ENCODE assay signal across 27 mouse cellular contexts in the genomic region with DNA sequence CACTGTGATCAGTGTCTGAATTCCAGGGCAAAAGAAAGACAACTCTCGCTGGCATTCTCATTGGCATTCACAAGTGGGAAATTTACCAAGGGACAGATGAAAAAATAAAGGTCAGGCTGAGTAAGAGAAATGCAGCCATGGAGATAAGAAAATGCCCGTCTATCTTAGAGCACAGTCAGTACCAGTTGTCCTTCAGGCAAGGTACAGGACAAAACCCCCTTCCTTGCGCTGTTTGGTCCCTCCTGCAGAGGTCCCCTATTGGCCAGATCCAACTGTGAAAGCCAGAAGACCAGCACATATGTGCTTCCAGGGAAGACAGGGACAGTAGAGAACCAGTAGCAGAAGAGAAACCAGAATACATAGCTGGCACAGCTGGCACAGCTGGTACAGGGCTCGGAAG.
DNase-seq lines count a peak whose midpoint lies in the region; ATAC-seq and TF ChIP-seq lines count a peak whose summit lies in the region.
"Had no signal": no experiment of that assay in that cellular context is flagged by ENCODE, and none has a peak within 500 bp of the region (broad histone marks: within the 10 kb centered on the region; RNA-seq: fewer than 3 reads in every experiment).

No protein-coding gene starts in this region.

- H3K4me2 ChIP-seq in kidney, embryonic 15.5 days = no peak overlapping the region
- H3K4me2 ChIP-seq: forebrain, embryonic 13.5 days; heart, embryonic 12.5 days; heart, embryonic 15.5 days; hindbrain, embryonic 13.5 days; intestine, embryonic 15.5 days had no signal

- no peaks in the 10 kb centered on the region for H3K27me3 ChIP-seq in kidney, adult 2 months (replicated peaks; ENCODE audit: control insufficient read depth, insufficient read depth, low read length)
- H3K27me3 ChIP-seq in kidney, embryonic 15.5 days = no peaks in the 10 kb centered on the region
- H3K27me3 ChIP-seq: CH12.LX; forebrain, embryonic 13.5 days; heart, embryonic 12.5 days; heart, embryonic 15.5 days; hindbrain, embryonic 13.5 days; intestine, embryonic 15.5 days; Patski had no signal

- H3K36me3 ChIP-seq in kidney, adult 2 months (ENCODE audit: control insufficient read depth, insufficient read depth, low read length) = no peaks in the 10 kb centered on the region
- no peaks in the 10 kb centered on the region for H3K36me3 ChIP-seq in kidney, embryonic 15.5 days
- H3K36me3 ChIP-seq: forebrain, embryonic 10.5 days; G1E; heart, embryonic 12.5 days; heart, embryonic 15.5 days; hindbrain, embryonic 10.5 days; hindbrain, embryonic 13.5 days; intestine, embryonic 15.5 days had no signal

- ATAC-seq in kidney, embryonic 15.5 days (replicated peaks; ENCODE audit: low FRiP score) = no peak
- ATAC-seq: forebrain, embryonic 13.5 days; forebrain, embryonic 16.5 days; hindbrain, embryonic 16.5 days; intestine, embryonic 15.5 days; Patski had no signal

- peak; percentile 80 to 82 for DNase-seq in adrenal gland, adult (ENCODE audit: inconsistent age in 2 of 2, low spot score in 1 of 2)
- DNase-seq in adrenal gland, postnatal 25 days = no peak
- DNase-seq in kidney, adult 2 months = no peak
- DNase-seq in adrenal gland, postnatal 14 days = peak; percentile 56
- no peak for DNase-seq in retina, embryonic 14.5 days (ENCODE audit: low spot score)
- DNase-seq in kidney, adult 8-10 months = no peak
- DNase-seq: B cell, adult 2 months; cerebellum, adult 18-20 months; cerebellum, adult 9-10 months; cerebellum, postnatal 14 days; gastrocnemius, postnatal 10 days; gastrocnemius, postnatal 36 days; heart, postnatal 10 days; heart, postnatal 36 days had no signal

- TF ChIP-seq CTCF in kidney, adult 2 months (conservative IDR thresholded peaks at IDR 0.05; ENCODE audit: insufficient read depth, insufficient read length, low read depth, low read length) = no peak

- no peak overlapping the region for H3K9ac ChIP-seq in kidney, embryonic 15.5 days
- H3K9ac ChIP-seq: forebrain, embryonic 13.5 days; heart, embryonic 12.5 days; heart, embryonic 15.5 days; hindbrain, embryonic 13.5 days; intestine, embryonic 15.5 days had no signal

- TF ChIP-seq POLR2A in kidney, adult 2 months (IDR thresholded peaks at IDR 0.05; ENCODE audit: low read depth, low read length) = no peak

- no peak overlapping the region for H3K4me3 ChIP-seq in kidney, adult 2 months (ENCODE audit: insufficient read depth, low read depth, low read length)
- no peak overlapping the region for H3K4me3 ChIP-seq in kidney, embryonic 15.5 days (replicated peaks)
- H3K4me3 ChIP-seq: forebrain, embryonic 10.5 days; forebrain, embryonic 13.5 days; heart, embryonic 12.5 days; heart, embryonic 15.5 days; hindbrain, embryonic 10.5 days; hindbrain, embryonic 13.5 days; intestine, embryonic 15.5 days had no signal

- H3K4me1 ChIP-seq in kidney, adult 2 months (ENCODE audit: control insufficient read depth, insufficient read depth, low read length) = peaks cover 14% of the 10 kb centered on the region; the same call in 1 of the 2 replicates
- no peaks in the 10 kb centered on the region for H3K4me1 ChIP-seq in kidney, embryonic 15.5 days
- H3K4me1 ChIP-seq: forebrain, embryonic 10.5 days; forebrain, embryonic 13.5 days; heart, embryonic 12.5 days; heart, embryonic 15.5 days; hindbrain, embryonic 10.5 days; hindbrain, embryonic 13.5 days; intestine, embryonic 15.5 days had no signal

- WGBS in kidney, adult 2 months = 67% methylated on average over 4 of the region's 4 CpGs
- WGBS in kidney, embryonic 15.5 days = 76% methylated on average over 4 of the region's 4 CpGs

- H3K9me3 ChIP-seq in kidney, embryonic 15.5 days (replicated peaks) = no peaks in the 10 kb centered on the region
- H3K9me3 ChIP-seq: forebrain, embryonic 10.5 days; forebrain, embryonic 13.5 days; G1E; heart, embryonic 12.5 days; heart, embryonic 15.5 days; hindbrain, embryonic 10.5 days; hindbrain, embryonic 13.5 days; intestine, embryonic 15.5 days had no signal

- H3K27ac ChIP-seq in kidney, adult 2 months (ENCODE audit: insufficient read depth, low read depth, low read length) = peak overlapping the region; percentile 63
- no peak overlapping the region for H3K27ac ChIP-seq in kidney, embryonic 15.5 days
- H3K27ac ChIP-seq: forebrain, embryonic 10.5 days; forebrain, embryonic 13.5 days; heart, embryonic 15.5 days; hindbrain, embryonic 10.5 days; hindbrain, embryonic 13.5 days; intestine, embryonic 15.5 days had no signal

Comparison
In these comparisons a context has a peak if more than half of its experiments do, and no peak if none do; other contexts are left out.
1. DNase-seq: peak in adrenal gland, adult (2 of 2) and adrenal gland, postnatal 14 days (single experiment); none in adrenal gland, postnatal 25 days (single experiment), kidney, adult 2 months (single experiment), retina, embryonic 14.5 days (single experiment) and kidney, adult 8-10 months (0 of 2).